Mouse (Mus musculus) ovary, postnatal 10 days (tissue): ENCODE data around the gene Dph6.

Experiments used
- DNase-seq: peaks from one replicate; pipeline ENCODE4 v3.0.0; 2022; ENCODE audit warnings: low spot score

The Dph6 gene

DNA sequence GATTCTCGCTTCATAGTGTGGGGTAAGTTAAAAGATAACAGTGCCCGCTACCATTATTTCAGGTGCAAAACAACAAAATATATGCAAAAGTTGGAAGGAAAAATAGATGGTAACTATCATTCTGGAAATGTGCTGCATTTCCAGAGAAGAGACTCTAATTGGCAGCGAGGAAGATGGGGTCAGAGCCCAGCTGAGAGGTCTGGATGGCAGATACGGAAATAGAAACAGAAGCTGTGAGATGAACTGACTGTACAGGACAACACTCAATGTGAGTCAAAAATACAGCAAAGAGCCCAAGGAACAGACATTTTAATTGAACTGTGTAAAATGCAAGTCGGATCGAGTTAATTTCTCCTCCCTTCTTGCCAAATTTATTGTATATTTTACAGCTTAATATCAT, 114.3 kb downstream of the Dph6 start:
- DNase-seq: no peak

DNA sequence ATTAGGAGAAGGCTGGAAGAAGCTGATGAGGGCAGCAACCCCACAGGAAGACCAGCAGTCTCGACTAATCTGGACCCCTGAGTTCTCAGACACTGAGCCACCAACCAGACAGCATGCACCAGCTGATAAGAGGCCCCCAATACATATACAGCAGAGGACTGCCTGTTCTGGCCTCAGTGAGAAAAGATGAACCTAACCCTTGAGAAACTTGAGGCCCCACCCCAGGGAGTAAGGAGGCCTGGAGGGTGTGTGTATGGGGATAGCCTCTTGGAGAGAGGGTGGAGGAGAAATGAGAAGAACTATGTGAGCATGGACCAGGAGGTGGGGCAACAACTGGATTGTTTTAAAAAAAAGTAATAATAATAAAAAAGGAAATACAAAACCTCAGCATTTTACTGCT, 118.7 kb downstream of the Dph6 start:
- no peak for DNase-seq

DNA sequence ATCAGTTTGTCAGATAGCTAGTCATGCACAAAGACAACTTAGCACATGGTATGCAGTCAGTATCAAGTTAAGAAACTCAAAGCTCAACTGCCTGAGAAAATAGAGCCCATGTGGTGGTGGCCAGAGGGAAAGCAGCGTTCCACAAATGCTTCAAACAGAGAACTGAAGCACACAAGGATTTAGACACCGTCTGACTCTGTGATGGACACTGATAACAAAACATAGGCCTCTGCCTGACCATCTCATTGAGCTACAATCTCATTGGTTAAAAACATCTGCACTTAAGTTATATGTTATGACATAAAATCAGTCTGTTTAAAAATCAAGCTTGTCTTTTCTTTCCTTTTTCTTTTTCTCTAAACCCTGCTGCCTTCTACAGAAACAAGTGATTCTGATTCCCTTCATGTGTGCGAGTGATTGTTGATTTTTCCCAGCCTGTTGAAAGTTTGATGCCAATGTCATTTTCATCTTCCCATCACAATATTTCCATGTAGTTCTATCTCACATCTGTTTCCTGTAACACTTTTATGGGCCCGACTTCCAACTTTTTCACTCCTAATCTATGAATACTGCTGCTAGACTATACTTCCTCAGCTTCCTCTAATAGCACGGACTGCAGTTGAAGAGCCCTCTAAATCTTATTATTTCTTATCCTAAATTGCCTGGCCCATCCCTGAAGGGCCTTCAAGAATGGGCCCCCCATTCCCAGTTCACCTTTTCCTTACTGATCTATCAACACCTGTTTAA, 123.6 kb downstream of the Dph6 start:
- DNase-seq: no peak

DNA sequence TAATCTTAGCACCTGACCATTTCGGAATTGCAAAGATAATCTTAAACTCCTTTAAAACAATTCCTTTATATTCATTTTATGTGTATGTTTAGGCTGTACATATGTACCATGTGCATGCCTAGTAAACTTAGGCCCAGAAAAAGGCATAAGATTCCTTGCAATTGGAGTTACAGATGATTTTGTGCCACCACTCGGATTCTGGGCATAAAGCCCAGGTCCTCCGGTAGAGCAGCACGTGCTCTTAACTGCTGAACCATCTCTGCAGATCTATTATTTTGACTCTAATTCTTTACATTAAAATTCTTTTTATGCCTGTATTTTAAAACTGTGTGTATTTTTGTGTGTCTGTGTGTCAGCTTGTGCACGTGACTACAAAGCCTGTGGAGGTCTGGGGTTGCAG, 134.3 kb downstream of the Dph6 start:
- no peak for DNase-seq

DNA sequence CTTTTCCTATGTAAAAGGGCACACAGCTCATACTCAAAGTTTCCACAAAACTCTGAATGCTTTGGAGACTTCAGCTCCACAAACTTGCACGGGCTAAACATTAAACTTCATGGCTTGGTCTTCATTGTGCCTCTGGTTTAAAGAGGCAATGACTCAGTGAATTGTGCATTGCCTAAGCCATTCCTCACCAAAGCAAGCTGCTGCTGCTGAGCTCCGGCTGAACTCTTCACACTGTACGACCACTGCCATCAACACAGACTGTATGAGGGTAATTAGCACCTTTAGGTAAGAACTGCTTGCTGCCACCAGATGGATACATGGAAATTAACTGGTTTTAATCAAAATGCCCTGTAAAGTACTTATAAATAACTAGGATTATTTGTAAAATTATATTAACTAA, 134.9 kb downstream of the Dph6 start:
- no peak for DNase-seq

DNA sequence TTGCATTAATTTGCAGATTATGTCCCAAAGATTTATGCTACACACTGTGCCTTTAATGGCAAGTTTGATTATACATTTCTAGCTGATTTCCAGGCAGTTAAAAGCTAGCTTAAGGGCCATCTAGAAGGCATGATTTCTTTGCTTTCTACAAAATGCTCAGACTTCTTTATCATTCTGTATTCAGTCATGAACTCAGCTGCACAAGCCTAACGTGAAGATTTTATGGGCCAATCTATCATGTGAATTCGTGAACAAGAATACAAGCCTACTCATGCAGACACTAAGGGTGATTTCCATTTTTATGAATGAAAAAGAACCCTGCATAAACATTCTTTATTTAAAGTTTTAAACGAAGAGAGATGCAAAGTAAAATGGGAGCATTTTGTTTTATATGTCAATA, 162.4 kb downstream of the Dph6 start:
- no peak for DNase-seq

DNA sequence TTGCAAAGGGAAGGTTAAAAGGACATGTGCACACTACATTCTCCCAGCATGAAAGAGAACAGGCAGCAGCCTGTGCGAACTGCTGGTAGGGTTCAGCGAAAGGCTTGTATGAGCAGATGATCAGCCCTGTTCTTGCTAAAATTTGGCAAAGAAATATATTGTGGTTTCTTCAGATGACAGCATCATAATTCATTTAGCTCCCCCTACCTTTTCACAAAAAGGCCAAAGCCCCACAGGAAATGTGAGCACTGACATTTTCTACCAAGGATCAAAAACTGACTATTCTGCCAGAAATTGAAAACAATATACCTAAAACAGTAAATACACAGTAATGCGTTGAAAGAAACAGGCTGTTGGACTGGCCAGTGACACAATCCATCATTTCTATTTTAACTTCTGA, 162.9 kb downstream of the Dph6 start:
- no peak for DNase-seq

DNA sequence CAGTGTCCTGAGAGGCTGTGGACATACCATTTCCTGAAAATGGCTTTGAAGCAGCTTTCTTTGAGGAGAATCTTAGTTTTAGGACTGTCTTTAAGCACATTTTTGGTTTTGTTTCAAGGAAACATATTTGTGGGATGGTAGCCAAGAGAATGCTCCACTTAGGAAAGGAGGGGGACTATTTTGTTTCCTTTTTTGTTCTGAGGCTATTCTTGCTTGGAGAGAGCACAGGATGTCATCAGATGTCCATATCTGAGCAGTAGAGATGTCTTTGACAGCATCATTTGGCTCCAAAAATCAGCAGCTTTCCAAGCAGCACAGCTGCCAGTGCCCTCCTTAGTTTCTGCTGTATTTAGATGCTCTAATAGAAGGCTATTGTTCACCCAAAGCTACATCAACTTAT, 167.8 kb downstream of the Dph6 start:
- no peak for DNase-seq
